Mouse (Mus musculus) spleen, adult 2 months (tissue): Measurements from ENCODE around the gene Wfdc1. TPM values are rescaled to one million over a fixed set of nuclear protein-coding genes. Genes with fewer than 3 reads are reported as not detected.

Source experiments
- DNase-seq, 2 experiments: peaks; one replicate each; pipeline versions ENCODE4 v3.0.0 to v3.0.0-alpha.2; 2012 to 2021; ENCODE audit warnings: low spot score in 2 of 2, low read depth in 1 of 2
- H3K27ac ChIP-seq: fragments of 200-500 bp; 2 replicates; pipeline ENCODE4 v1.5.1; 2012; ENCODE audit warnings: low read length, inconsistent platforms; ENCODE audit not compliant: insufficient read depth
- H3K27me3 ChIP-seq: fragments of 200-500 bp; 2 replicates; pipeline ENCODE4 v1.6.1; 2012; ENCODE audit warnings: mild to moderate bottlenecking, moderate library complexity, low read length, inconsistent platforms; ENCODE audit not compliant: control insufficient read depth, insufficient read depth
- H3K36me3 ChIP-seq: fragments of 200-500 bp; 2 replicates; pipeline ENCODE4 v1.6.1; 2012; ENCODE audit warnings: mild to moderate bottlenecking, low read length, inconsistent platforms; ENCODE audit not compliant: control insufficient read depth, insufficient read depth
- H3K4me1 ChIP-seq: fragments of 200-500 bp; 2 replicates; pipeline ENCODE4 v1.6.1; 2011; ENCODE audit warnings: inconsistent platforms; ENCODE audit not compliant: control insufficient read depth, insufficient read depth, insufficient read length
- H3K4me3 ChIP-seq: fragments of 200-500 bp; 2 replicates; pipeline ENCODE4 v1.5.1; 2011; ENCODE audit warnings: mild to moderate bottlenecking, inconsistent platforms; ENCODE audit not compliant: insufficient read depth, insufficient read length; ENCODE audit errors: extremely low read depth
- CTCF ChIP-seq: fragments of 200-500 bp; IDR thresholded peaks from 2 replicates; pipeline ENCODE4 v1.5.1; 2011; ENCODE audit warnings: mild to moderate bottlenecking, inconsistent platforms; ENCODE audit not compliant: insufficient read depth, insufficient read length, insufficient replicate concordance; ENCODE audit errors: extremely low read depth
- POLR2A ChIP-seq: fragments of 200-500 bp; IDR thresholded peaks from 2 replicates; pipeline ENCODE4 v1.6.1; 2011; ENCODE audit warnings: low read depth, low read length, inconsistent platforms
- WGBS: fragments of 180-500 bp; shearing (Covaris S2); methylation state at CpG from one replicate; pipeline ENCODE4 v1.1.7; 2018; 5-methylcytosine and 5-hydroxymethylcytosine counted together
- polyA plus RNA-seq: library from polyadenylated mRNA; depleted of rRNA; stranded (reverse); fragments of >200 nt; gene quantifications from 2 replicates; pipeline ENCODE4 v1.2.3, GENCODE M21; 2012; rRNA removed

Wfdc1 gene
- polyA plus RNA-seq = 5.8 and 11.8 TPM in 2 replicates

DNA sequence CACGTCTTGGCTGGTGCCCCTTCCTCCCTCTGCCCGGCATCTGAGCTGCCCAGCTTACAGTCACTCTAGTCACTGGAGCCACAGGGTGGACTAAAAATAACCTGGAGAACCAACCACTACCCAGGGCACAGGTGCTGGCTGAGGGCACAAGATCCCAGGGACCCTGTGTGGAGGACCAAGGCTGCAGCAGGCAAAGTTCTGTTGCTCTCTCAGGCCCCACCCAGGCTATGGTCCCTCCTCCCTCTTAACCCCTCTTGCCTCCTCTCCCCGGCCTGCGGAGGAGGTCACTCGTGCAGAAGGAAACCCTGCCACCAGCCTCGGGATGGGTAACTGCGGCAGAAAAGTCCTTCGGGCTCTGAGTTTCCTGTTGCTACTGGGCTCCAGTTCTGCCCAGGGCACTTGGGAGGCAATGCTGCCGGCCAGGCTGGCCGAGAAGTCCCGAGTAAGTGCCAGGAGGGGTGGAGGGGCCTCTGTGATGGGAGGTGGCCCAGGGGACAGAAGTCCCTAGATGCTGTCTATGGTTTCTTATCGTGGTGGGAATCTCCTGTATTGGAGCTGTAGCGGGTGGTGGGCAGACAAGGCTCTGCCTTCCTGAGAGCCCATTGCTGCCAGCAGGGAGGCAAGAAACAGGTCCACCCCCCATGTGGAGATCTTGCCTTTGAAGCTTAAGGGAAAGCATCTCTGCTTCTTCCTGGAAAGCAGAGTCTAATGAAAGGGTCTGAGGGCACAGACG lies at the start of gene Wfdc1:
Wfdc1 (plus strand) TSS at position 147 of the 733 bp plus-strand sequence.
- WGBS = 13% methylated on average over 14 of the region's 14 CpGs
- no peaks in the 10 kb centered on the region; the same call in 1 of the 2 replicates for H3K4me1 ChIP-seq
- H3K4me3 ChIP-seq = no peak within 1 kb of the TSS
- no peak within 1 kb of the TSS for H3K27ac ChIP-seq
- TF ChIP-seq POLR2A (no peak), CTCF (no peak)
- no peak for DNase-seq
- no peaks in the 10 kb centered on the region for H3K27me3 ChIP-seq
- no peaks in the 10 kb centered on the region for H3K36me3 ChIP-seq

- no peak for DNase-seq
- TF ChIP-seq CTCF (no peak), POLR2A (no peak)
- Histone ChIP-seq H3K4me1 (no peaks in the 10 kb centered on the region), H3K4me3 (no peak overlapping the region), H3K27me3 (no peaks in the 10 kb centered on the region), H3K36me3 (no peaks in the 10 kb centered on the region), H3K27ac (no peak overlapping the region)
- WGBS = 90% methylated on average over 4 of the region's 4 CpGs
Observed at GRCm38 (mm10) chr8:119616811-119617210, 49.4 kb upstream of the Wfdc1 start.

- Histone ChIP-seq H3K27me3 (no peaks in the 10 kb centered on the region), H3K27ac (no peak overlapping the region)
- WGBS = 84% methylated on average over 5 of the region's 5 CpGs
Observed at GRCm38 (mm10) chr8:119617586-119617985, 48.6 kb upstream of the Wfdc1 start.

DNA sequence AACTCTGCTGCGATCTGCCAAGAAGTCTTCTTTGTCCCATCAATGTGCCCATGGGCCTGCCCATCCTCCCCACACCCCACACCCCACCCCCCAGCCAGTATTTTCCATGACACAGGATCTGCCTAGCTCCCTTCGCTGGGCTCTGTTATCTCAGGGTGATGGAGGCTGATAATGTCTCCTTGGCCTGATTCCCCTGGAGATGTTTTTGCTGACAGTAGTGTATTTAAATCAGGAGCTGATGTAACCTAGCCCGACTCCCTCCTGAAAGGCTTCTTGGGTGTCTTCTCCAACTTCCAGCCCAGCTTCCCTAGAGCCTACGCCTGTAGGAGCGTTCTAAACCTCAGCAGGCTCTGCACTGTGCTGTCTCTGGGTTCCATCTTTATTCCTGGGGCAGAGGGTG lies 47.3 kb upstream of the Wfdc1 start:
- Histone ChIP-seq H3K27ac (no peak overlapping the region), H3K27me3 (no peaks in the 10 kb centered on the region), H3K4me1 (no peaks in the 10 kb centered on the region), H3K4me3 (no peak overlapping the region), H3K36me3 (no peaks in the 10 kb centered on the region)
- WGBS = 69% methylated on average over 5 of the region's 5 CpGs
- DNase-seq = no peak
- TF ChIP-seq POLR2A (no peak), CTCF (no peak)

More at GRCm38 (mm10) chr8:119617586-119617985, 48.6 kb upstream of the Wfdc1 start:
- DNase-seq = no peak
- Histone ChIP-seq H3K4me3 (no peak overlapping the region), H3K36me3 (no peaks in the 10 kb centered on the region), H3K4me1 (no peaks in the 10 kb centered on the region)
- TF ChIP-seq CTCF (no peak), POLR2A (no peak)

- TF ChIP-seq CTCF = no peak
- no peak for TF ChIP-seq POLR2A
- DNase-seq = no peak
- Histone ChIP-seq H3K27me3 (no peaks in the 10 kb centered on the region), H3K4me1 (no peaks in the 10 kb centered on the region), H3K4me3 (no peak overlapping the region), H3K36me3 (no peaks in the 10 kb centered on the region), H3K27ac (no peak overlapping the region)
- WGBS = 76% methylated on average over 6 of the region's 6 CpGs
Observed at GRCm38 (mm10) chr8:119620116-119620840, 45.9 kb upstream of the Wfdc1 start.

- 87% methylated on average over 14 of the region's 14 CpGs for WGBS
- no peak overlapping the region for H3K4me3 ChIP-seq
- no peaks in the 10 kb centered on the region for H3K27me3 ChIP-seq
- no peak overlapping the region for H3K27ac ChIP-seq
- no peaks in the 10 kb centered on the region for H3K4me1 ChIP-seq
- TF ChIP-seq POLR2A (no peak), CTCF (no peak)
- no peak for DNase-seq
- H3K36me3 ChIP-seq = no peaks in the 10 kb centered on the region
Observed at GRCm38 (mm10) chr8:119620848-119621465, 45.2 kb upstream of the Wfdc1 start.
